Mouse (Mus musculus) hindbrain, embryonic 12.5 days (tissue): Measurements from ENCODE around the gene Jade3. TPM values are rescaled to one million over a fixed set of nuclear protein-coding genes. Genes with fewer than 3 reads are reported as not detected.

ENCODE experiments used
- ATAC-seq: fragments of 200-750 bp; cut with Nextera tagmentation; 2 replicates; pipeline ENCODE4 v1.8.0; 2017; ENCODE audit warnings: moderate TSS enrichment; ENCODE audit not compliant: low FRiP score
- H3K27ac ChIP-seq: fragments of 300-500 bp; sonication (generic); 2 replicates; pipeline ENCODE4 v1.5.1; 2016; ENCODE audit warnings: mild to moderate bottlenecking
- H3K27me3 ChIP-seq: fragments of 300-500 bp; sonication (generic); 2 replicates; pipeline ENCODE4 v1.6.1; 2016; ENCODE audit warnings: mild to moderate bottlenecking
- H3K36me3 ChIP-seq: fragments of 300-500 bp; sonication (generic); 2 replicates; pipeline ENCODE4 v1.6.1; 2016; ENCODE audit warnings: mild to moderate bottlenecking
- H3K4me1 ChIP-seq: fragments of 300-500 bp; sonication (generic); 2 replicates; pipeline ENCODE4 v1.6.1; 2016
- H3K4me2 ChIP-seq: fragments of 300-500 bp; sonication (generic); replicated peaks from 2 replicates; pipeline ENCODE4 v1.6.1; 2016; ENCODE audit warnings: mild to moderate bottlenecking
- H3K4me3 ChIP-seq: fragments of 300-500 bp; sonication (generic); 2 replicates; pipeline ENCODE4 v1.5.1; 2016; ENCODE audit warnings: mild to moderate bottlenecking
- H3K9ac ChIP-seq: fragments of 300-500 bp; sonication (generic); 2 replicates; pipeline ENCODE4 v1.6.1; 2016; ENCODE audit warnings: mild to moderate bottlenecking, moderate library complexity
- H3K9me3 ChIP-seq: fragments of 300-500 bp; sonication (generic); replicated peaks from 2 replicates; pipeline ENCODE4 v1.6.1; 2016; ENCODE audit warnings: mild to moderate bottlenecking
- WGBS: fragments of 180-500 bp; shearing (Covaris S2); methylation state at CpG from one replicate; pipeline ENCODE4 v1.1.7; 2016; 5-methylcytosine and 5-hydroxymethylcytosine counted together
- polyA plus RNA-seq: library from polyadenylated mRNA; unstranded; fragments of >200 nt; fragmentation: Nextera tagmentation; extraction: Ambion mirVana; gene quantifications from 2 replicates; pipeline ENCODE4 v1.2.1, GENCODE M21; 2016

The Jade3 gene
- polyA plus RNA-seq, 1 experiment from 2014 or later = 7.8 TPM

DNA sequence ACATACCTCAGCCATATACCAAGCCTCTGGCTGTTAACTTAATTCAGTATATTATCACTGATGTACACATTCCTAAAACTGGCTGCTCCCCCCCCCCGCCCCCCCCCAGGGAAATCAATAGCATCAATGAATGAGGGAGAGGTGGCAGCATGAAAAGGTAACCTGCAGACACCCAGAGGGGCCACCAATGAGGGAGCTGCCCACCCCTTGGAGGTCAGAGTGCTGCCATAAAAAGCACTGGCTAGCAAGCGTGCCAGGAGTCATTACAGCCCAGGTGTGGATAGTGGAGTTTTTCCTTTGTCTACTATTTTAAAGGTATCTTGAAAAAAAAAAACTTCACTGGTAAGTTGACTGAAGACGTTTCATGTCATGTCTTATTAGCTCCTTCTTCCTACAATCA lies 124.0 kb downstream of the Jade3 start, which contains the start of gene Rgn:
TSS of gene Rgn (plus strand) at position 256 of the 400 bp plus-strand sequence.
- Histone ChIP-seq H3K4me1 (no peaks in the 10 kb centered on the region), H3K27me3 (no peaks in the 10 kb centered on the region), H3K36me3 (no peaks in the 10 kb centered on the region), H3K4me2 (peak within 1 kb of the TSS; percentile 57), H3K9me3 (no peaks in the 10 kb centered on the region), H3K9ac (no peak within 1 kb of the TSS), H3K4me3 (peak within 1 kb of the TSS; percentile 31; the same call in 1 of the 2 replicates), H3K27ac (no peak within 1 kb of the TSS)
- WGBS = 63% methylated on average over 3 of the region's 3 CpGs
- no peak for ATAC-seq

DNA sequence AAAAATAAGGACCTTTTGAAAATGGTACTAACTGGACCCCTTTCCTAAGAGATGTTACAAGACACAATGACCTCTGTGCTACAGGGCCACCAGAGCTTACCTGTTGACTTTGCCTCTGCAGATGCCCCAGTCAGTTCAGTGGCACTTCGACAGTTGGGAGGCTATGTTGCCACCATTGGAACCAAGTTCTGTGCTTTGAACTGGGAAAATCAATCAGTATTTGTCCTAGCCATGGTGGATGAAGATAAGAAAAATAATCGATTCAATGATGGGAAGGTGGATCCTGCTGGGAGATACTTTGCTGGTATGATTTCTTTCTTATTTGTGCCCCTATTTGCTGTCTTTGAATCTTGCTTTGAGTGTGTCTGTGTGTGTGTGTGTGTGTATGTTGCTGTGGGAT lies 126.7 kb downstream of the Jade3 start:
- no peaks in the 10 kb centered on the region for H3K27me3 ChIP-seq
- no peak overlapping the region for H3K4me3 ChIP-seq
- no peak overlapping the region for H3K9ac ChIP-seq
- H3K4me2 ChIP-seq = no peak overlapping the region
- no peaks in the 10 kb centered on the region for H3K4me1 ChIP-seq
- no peak overlapping the region for H3K27ac ChIP-seq
- H3K36me3 ChIP-seq = no peaks in the 10 kb centered on the region
- H3K9me3 ChIP-seq = no peaks in the 10 kb centered on the region
- 76% methylated on average over 2 of the region's 2 CpGs for WGBS
- no peak for ATAC-seq

GRCm38 (mm10) chrX:20561846-20562245 lies 136.4 kb downstream of the Jade3 start:
- Histone ChIP-seq H3K4me3 (no peak overlapping the region), H3K4me2 (no peak overlapping the region), H3K27me3 (no peaks in the 10 kb centered on the region), H3K9ac (no peak overlapping the region), H3K36me3 (no peaks in the 10 kb centered on the region), H3K27ac (no peak overlapping the region), H3K4me1 (no peaks in the 10 kb centered on the region), H3K9me3 (no peaks in the 10 kb centered on the region)
- ATAC-seq = no peak
- 46% methylated on average over 1 of the region's 1 CpGs for WGBS

GRCm38 (mm10) chrX:20563941-20564340 lies 138.5 kb downstream of the Jade3 start:
- H3K36me3 ChIP-seq = no peaks in the 10 kb centered on the region
- H3K4me1 ChIP-seq = no peaks in the 10 kb centered on the region
- H3K4me3 ChIP-seq = no peak overlapping the region
- ATAC-seq = no peak
- no peak overlapping the region for H3K27ac ChIP-seq
- no peak overlapping the region for H3K9ac ChIP-seq
- no peak overlapping the region for H3K4me2 ChIP-seq
- no peaks in the 10 kb centered on the region for H3K27me3 ChIP-seq
- no peaks in the 10 kb centered on the region for H3K9me3 ChIP-seq
- WGBS = 81% methylated on average over 4 of the region's 4 CpGs

Other genes starting within 250 kb of the Jade3 start
- gene Slc9a7, start 133.9 kb upstream of the Jade3 start, polyA plus RNA-seq = 2.5 and 4.0 TPM in 2 replicates
- 22.8 and 23.0 TPM in 2 replicates for gene Rp2, start 61.2 kb upstream of the Jade3 start, polyA plus RNA-seq
- 0.29 TPM in 1 of 2 replicates, not detected in the other for gene Rgn, start 124.1 kb downstream of the Jade3 start, polyA plus RNA-seq
- 74.4 and 74.9 TPM in 2 replicates for gene Rbm10, start 191.8 kb downstream of the Jade3 start, polyA plus RNA-seq
- 192 and 201 TPM in 2 replicates for gene Ndufb11, start 191.9 kb downstream of the Jade3 start, polyA plus RNA-seq
- 369 and 378 TPM in 2 replicates for gene Uba1, start 232.6 kb downstream of the Jade3 start, polyA plus RNA-seq